Mouse (Mus musculus): ENCODE results near the gene Snf8. TPM values are rescaled to one million over a fixed set of nuclear protein-coding genes. Genes with fewer than 3 reads are reported as not detected.

The Snf8 gene
- polyA plus RNA-seq (2015; fragmentation: Nextera tagmentation; extraction: Ambion mirVana): 87.0 and 88.9 TPM in 2 replicates

GRCm38 (mm10) chr11:96034596-96035052, at the start of gene Snf8:
TSS of gene Snf8 (plus strand) at chr11:96034885.
- 1% methylated on average over 29 of the region's 29 CpGs for whole genome bisulfite sequencing (ENCODE audit: insufficient replicate concordance)
- Histone ChIP-seq H3K9me3 (replicated peaks) (no peaks in the 10 kb centered on the region), H3K4me1 (replicated peaks) (peaks cover 57% of the 10 kb centered on the region), H3K4me3 (replicated peaks) (peak within 1 kb of the TSS; percentile 91), H3K27me3 (no peaks in the 10 kb centered on the region), H3K4me2 (peak within 1 kb of the TSS; percentile 86), H3K27ac (peak within 1 kb of the TSS; percentile 67), H3K9ac (peak within 1 kb of the TSS; percentile 88), H3K36me3 (peaks cover 25% of the 10 kb centered on the region)
- DNase-seq (peak; percentile 91), ATAC-seq (ENCODE audit: low read depth) (peak; percentile 86)

DNA sequence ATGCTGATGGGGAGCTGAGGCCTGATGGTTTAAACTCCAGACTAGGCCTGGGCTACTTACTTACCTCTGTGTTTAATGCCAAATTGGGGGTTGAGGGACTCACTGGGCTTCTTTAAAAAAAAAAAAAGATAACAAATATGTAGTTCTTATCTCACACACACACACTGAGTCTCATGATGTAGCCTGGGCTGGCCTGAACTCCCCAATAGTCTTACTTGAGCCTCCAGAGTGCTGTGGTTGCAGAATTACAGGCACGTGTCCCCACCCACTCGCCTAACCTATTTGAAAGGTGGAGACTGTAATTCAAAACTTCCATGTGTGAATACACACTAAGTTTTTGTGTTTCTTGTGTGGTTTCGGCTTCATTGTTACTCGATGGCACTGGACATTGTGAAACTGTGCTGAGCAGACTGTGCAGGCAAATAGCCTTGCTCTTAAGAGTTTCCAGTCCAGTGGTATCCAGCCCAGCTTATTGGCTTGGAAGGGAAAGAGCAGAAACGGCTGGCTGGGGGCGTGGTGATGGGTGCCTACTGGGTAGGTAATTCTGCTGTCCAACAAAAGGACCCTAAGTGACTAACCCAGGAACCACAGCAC, 46.7 kb upstream of the Snf8 start:
- peaks cover 15% of the 10 kb centered on the region for H3K36me3 ChIP-seq
- H3K4me3 ChIP-seq (replicated peaks): no peak overlapping the region
- H3K4me2 ChIP-seq: peak overlapping the region; percentile 31
- DNase-seq (peak; percentile 51), ATAC-seq (ENCODE audit: low read depth) (peak; percentile 77)
- H3K27me3 ChIP-seq: no peaks in the 10 kb centered on the region
- peak overlapping the region; percentile 44; the same call in 1 of the 2 replicates for H3K9ac ChIP-seq
- H3K4me1 ChIP-seq (replicated peaks): peaks cover 68% of the 10 kb centered on the region
- 28% methylated on average over 6 of the region's 6 CpGs for WGBS (ENCODE audit: insufficient replicate concordance)
- no peaks in the 10 kb centered on the region for H3K9me3 ChIP-seq (replicated peaks)
- peak overlapping the region; percentile 65 for H3K27ac ChIP-seq

GRCm38 (mm10) chr11:95988533-95988932, 46.2 kb upstream of the Snf8 start:
- Histone ChIP-seq H3K27ac (peak overlapping the region; percentile 65), H3K36me3 (peaks cover 15% of the 10 kb centered on the region), H3K4me1 (replicated peaks) (peaks cover 68% of the 10 kb centered on the region), H3K9me3 (replicated peaks) (no peaks in the 10 kb centered on the region), H3K27me3 (no peaks in the 10 kb centered on the region), H3K4me2 (peak overlapping the region; percentile 31), H3K4me3 (replicated peaks) (no peak overlapping the region), H3K9ac (peak overlapping the region; percentile 44)
- 56% methylated on average over 9 of the region's 9 CpGs for WGBS (ENCODE audit: insufficient replicate concordance)
- DNase-seq: no peak
- ATAC-seq (ENCODE audit: low read depth): no peak

- H3K9ac ChIP-seq: no peak overlapping the region
- H3K36me3 ChIP-seq: peaks cover 27% of the 10 kb centered on the region
- H3K4me3 ChIP-seq (replicated peaks): no peak overlapping the region
- peaks cover 71% of the 10 kb centered on the region for H3K4me1 ChIP-seq (replicated peaks)
- H3K27ac ChIP-seq: peak overlapping the region; percentile 24; the same call in 1 of the 2 replicates
- H3K9me3 ChIP-seq (replicated peaks): no peaks in the 10 kb centered on the region
- 76% methylated on average over 8 of the region's 8 CpGs for WGBS (ENCODE audit: insufficient replicate concordance)
- no peak overlapping the region; the same call in none of the 2 replicates for H3K4me2 ChIP-seq
- H3K27me3 ChIP-seq: no peaks in the 10 kb centered on the region
- ATAC-seq (ENCODE audit: low read depth) (no peak), DNase-seq (no peak)
Observed at GRCm38 (mm10) chr11:95989864-95990263, 44.8 kb upstream of the Snf8 start.

DNA sequence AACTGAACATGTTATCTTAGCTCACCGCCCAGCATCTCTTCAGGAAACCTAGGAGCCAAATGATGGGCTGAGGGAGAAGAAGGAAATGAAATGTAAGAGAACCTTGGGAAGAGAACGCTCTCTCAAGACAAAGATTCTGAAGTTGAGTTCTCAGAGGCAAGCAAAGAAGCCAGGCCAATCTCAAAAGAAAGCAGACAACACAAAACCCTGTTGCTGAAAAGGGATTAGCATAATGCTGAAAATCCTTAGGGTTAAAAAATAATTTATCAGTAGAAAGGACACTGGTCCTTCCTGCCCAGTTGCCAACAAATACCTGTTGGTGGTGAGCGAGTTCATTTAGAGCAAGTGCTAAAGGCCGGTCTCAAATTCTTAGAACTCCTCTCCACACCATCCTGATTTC, 44.3 kb upstream of the Snf8 start:
- Histone ChIP-seq H3K27me3 (no peaks in the 10 kb centered on the region), H3K4me1 (replicated peaks) (peaks cover 71% of the 10 kb centered on the region), H3K4me2 (peak overlapping the region; percentile 74), H3K9me3 (replicated peaks) (no peaks in the 10 kb centered on the region), H3K36me3 (peaks cover 33% of the 10 kb centered on the region), H3K27ac (peak overlapping the region; percentile 76), H3K4me3 (replicated peaks) (peak overlapping the region; percentile 57; the same call in 1 of the 2 replicates), H3K9ac (peak overlapping the region; percentile 67)
- WGBS (ENCODE audit: insufficient replicate concordance): 65% methylated on average over 4 of the region's 4 CpGs
- DNase-seq (no peak), ATAC-seq (ENCODE audit: low read depth) (no peak)

DNA sequence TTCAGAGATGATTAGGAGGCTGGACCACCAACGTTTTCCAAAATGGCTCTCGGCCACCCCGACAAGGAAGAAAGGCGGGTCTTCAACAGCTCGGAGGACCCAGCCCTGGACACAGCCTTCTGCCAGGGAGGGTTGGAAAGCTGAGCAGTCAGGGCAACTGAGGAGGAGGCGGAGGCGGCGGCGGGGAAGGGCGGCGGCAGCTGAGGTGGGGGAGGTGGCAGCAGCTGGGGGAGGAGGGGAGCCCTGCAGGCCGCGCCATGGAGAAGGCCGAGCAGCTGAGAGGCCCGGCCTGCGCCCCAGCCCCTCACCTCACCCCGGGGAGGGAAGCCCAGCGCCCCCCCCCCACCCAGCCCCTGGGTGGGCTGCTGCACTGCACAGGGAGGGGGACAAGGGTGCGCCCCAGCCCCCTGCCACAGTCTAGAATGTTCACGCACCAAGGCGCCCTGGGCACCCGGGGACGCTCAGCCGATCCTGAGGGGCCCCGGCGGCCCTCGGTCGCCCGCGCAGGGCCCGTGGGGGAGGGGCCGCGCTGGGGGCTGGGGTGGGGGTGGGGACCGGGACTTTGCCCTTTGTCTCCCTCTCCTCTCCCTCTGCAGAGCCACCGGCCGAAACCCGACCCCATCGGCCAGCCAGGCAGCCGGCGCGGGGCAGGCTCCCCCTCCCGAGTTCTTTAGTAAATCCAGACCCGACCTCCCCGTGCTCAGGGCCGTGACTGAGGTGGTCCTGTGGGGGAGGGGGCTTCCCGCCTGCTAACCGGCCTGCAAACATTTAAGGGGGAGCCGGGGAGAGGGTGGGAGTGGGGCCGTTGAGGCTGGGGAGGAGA, 43.6 kb upstream of the Snf8 start:
- H3K27me3 ChIP-seq: no peaks in the 10 kb centered on the region
- ATAC-seq (ENCODE audit: low read depth) (peak; percentile 59), DNase-seq (no peak)
- H3K36me3 ChIP-seq: peaks cover 35% of the 10 kb centered on the region
- peak overlapping the region; percentile 76 for H3K27ac ChIP-seq
- no peaks in the 10 kb centered on the region for H3K9me3 ChIP-seq (replicated peaks)
- peak overlapping the region; percentile 67 for H3K9ac ChIP-seq
- H3K4me1 ChIP-seq (replicated peaks): peaks cover 71% of the 10 kb centered on the region
- WGBS (ENCODE audit: insufficient replicate concordance): 29% methylated on average over 45 of the region's 49 CpGs
- peak overlapping the region; percentile 74 for H3K4me2 ChIP-seq
- H3K4me3 ChIP-seq (replicated peaks): peak overlapping the region; percentile 57

GRCm38 (mm10) chr11:95994151-95994550, 40.5 kb upstream of the Snf8 start:
- ATAC-seq (ENCODE audit: low read depth): no peak

DNA sequence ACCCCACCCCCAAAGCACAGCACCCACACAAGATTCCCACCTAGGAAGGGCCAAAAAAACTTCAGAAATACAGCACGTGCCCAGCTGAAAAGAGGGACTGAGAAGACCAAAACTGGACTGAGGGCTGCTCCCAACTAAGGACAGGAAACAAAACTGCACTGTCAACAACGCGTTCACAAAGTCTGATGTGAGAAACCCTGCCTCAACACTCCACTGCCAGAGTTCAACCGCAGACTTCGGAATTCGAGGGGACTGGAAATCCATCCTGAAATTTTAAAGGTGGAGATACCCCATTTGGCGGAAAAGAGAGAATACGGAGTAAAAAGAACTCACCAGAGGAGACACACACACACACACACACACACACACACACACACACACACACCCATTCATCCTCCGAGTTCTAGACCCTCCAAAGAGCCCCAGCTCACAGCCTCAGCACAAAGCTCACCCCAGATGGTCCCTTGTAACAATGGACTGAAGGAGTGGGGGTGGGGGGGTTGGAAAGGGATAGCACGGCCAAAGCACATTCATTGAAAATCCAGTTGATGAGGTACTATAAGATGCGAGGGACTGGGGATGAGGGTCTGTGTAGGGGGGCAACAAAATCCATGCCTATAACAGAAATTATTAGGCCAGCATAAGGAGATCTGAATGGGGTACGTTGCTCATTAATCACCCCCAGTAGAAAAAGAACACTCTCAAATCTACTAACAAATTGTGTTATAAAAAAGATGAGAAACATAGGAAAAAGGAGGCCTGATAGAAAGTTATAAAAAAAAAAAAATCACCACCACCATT, 31.4 kb upstream of the Snf8 start:
- Histone ChIP-seq H3K27ac (peak overlapping the region; percentile 34; the same call in 1 of the 2 replicates), H3K36me3 (peaks cover 8% of the 10 kb centered on the region; the same call in 1 of the 2 replicates), H3K9ac (peak overlapping the region; percentile 89), H3K4me3 (replicated peaks) (peak overlapping the region; percentile 82), H3K4me2 (peak overlapping the region; percentile 98), H3K27me3 (peaks cover 19% of the 10 kb centered on the region), H3K9me3 (replicated peaks) (no peaks in the 10 kb centered on the region), H3K4me1 (replicated peaks) (peaks cover 86% of the 10 kb centered on the region)
- WGBS (ENCODE audit: insufficient replicate concordance): 9% methylated on average over 12 of the region's 12 CpGs
- ATAC-seq (ENCODE audit: low read depth) (no peak), DNase-seq (no peak)

More at GRCm38 (mm10) chr11:95994151-95994550, 40.5 kb upstream of the Snf8 start:
- Histone ChIP-seq H3K36me3 (peaks cover 44% of the 10 kb centered on the region), H3K4me2 (no peak overlapping the region), H3K4me1 (replicated peaks) (peaks cover 61% of the 10 kb centered on the region), H3K27me3 (no peaks in the 10 kb centered on the region), H3K9me3 (replicated peaks) (no peaks in the 10 kb centered on the region), H3K4me3 (replicated peaks) (no peak overlapping the region), H3K9ac (no peak overlapping the region), H3K27ac (no peak overlapping the region)
- DNase-seq: no peak
- 85% methylated on average over 8 of the region's 8 CpGs for WGBS (ENCODE audit: insufficient replicate concordance)

DNA sequence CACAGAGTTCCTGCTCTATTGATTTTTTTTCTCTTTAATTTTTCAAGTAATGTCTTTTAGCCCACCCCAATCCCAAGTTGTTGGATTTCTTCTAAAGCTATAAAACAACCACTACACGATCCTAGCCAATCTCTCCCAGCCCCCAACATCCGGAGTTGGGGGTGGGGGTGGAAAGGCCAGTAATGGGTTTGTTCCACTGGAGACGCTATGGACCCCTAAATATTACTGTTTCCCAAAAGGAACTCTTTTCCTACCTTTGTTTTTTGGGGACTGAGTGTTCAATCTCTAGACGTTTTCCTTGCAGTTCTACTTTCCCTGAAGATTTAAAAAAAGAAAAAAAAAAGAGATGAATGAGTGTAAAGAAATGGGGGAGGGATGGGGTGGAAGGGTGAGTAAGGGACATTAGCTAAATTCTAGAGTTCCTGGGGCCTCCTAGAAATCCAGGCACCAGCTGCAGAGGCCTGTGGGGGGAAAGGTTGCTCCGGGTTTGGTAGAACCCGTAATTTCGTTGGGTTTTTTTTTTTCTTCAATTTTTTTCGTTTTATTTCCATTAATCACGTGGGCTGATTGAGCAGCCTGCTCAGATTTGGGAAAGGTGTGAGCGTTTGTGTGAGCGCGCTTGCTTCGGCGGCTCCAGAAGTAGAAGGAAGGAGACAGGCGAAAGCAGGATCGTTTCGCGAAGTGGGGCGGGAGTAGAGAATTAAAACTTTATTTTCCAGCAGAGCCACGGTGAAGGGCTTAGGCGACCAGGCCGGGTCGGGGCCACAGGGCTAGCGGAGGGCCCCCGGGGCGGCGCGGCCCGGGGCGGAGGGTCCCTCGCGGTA, 30.5 kb upstream of the Snf8 start:
- H3K4me3 ChIP-seq (replicated peaks): peak overlapping the region; percentile 82
- H3K4me2 ChIP-seq: peak overlapping the region; percentile 98
- peak; percentile 22 for DNase-seq
- peak overlapping the region; percentile 86 for H3K27ac ChIP-seq
- WGBS (ENCODE audit: insufficient replicate concordance): under 1% methylated on average over 32 of the region's 32 CpGs
- no peak for ATAC-seq (ENCODE audit: low read depth)
- H3K9ac ChIP-seq: peak overlapping the region; percentile 89
- H3K4me1 ChIP-seq (replicated peaks): peaks cover 85% of the 10 kb centered on the region
- peaks cover 19% of the 10 kb centered on the region for H3K27me3 ChIP-seq
- no peaks in the 10 kb centered on the region for H3K9me3 ChIP-seq (replicated peaks)
- peaks cover 3% of the 10 kb centered on the region; the same call in 1 of the 2 replicates for H3K36me3 ChIP-seq

DNA sequence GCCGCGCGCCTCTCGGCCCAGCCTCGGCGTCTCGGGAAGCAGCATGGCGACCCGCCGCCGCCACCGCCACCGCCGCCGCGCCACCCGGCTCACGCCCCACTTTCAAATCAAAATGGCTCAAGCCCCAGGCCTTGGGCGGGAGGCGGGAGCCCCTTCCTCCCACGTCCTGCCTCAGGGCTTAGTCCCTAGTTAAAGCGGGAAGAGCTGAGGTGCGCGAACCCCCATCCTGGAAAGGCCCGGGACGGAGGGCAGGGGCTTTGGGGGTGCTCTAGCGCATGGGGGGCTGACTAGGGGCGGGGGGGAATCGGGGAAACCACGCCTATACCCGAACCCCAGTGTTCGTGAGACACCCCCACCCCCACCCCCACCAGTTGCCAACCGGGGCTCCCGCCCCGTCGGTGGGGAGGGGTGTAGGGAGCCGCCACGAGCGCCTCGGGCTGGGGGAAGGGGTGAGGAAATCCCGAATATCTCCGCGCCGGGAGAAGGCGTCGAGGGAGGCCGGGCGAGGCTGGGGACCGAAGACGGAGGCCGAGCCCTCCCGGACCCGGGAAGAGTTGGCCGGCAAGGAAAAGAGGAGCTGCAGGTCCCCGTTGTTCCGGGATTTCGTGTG, 29.8 kb upstream of the Snf8 start:
- no peaks in the 10 kb centered on the region for H3K9me3 ChIP-seq (replicated peaks)
- WGBS (ENCODE audit: insufficient replicate concordance): under 1% methylated on average over 56 of the region's 57 CpGs
- peak overlapping the region; percentile 89 for H3K9ac ChIP-seq
- H3K4me1 ChIP-seq (replicated peaks): peaks cover 80% of the 10 kb centered on the region
- H3K36me3 ChIP-seq: peaks cover 3% of the 10 kb centered on the region; the same call in 1 of the 2 replicates
- peak; percentile 37 for DNase-seq
- peak overlapping the region; percentile 98 for H3K4me2 ChIP-seq
- peak overlapping the region; percentile 86 for H3K27ac ChIP-seq
- peak; percentile 39 for ATAC-seq (ENCODE audit: low read depth)
- H3K4me3 ChIP-seq (replicated peaks): peak overlapping the region; percentile 82
- peaks cover 19% of the 10 kb centered on the region for H3K27me3 ChIP-seq

All from liver, embryonic 13.5 days (tissue).